Mouse (Mus musculus): Measurements from ENCODE around the gene Gm3373. TPM values are rescaled to one million over a fixed set of nuclear protein-coding genes. Genes with fewer than 3 reads are reported as not detected.
"Not testable (repeated sequence)": the region's sequence is repeated elsewhere in the genome, so short reads cannot be mapped to it uniquely, and the experiment has no call there.

Gene Gm3373
- 0.09 and 0.21 TPM in 2 replicates for polyA plus RNA-seq (2015; fragmentation: Nextera tagmentation; extraction: Ambion mirVana)

DNA sequence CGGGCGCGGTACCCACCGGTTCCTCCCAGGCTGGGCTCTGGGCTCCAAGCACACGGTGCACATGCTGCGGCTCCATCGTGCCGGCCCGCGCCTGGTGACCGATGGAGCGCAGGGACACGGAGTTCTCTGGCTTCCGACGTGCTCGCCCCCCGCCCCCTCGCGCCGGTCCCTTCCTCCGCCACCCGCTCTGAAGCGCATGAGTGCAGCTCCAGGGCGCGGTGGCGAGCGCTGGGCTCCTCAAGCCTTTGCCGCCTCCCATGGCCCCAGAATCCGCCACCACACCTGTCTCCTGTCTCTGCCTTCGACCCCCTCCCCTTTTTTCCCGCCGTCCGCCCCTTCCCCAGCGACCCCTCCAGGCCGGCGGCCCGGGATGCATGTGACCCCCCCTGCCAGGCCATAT is at the start of gene Gm3373:
Gene Gm3373, minus strand, starts transcription at position 101 of the 400 bp plus-strand sequence.
- H3K4me3 ChIP-seq (replicated peaks); H3K36me3 ChIP-seq; ATAC-seq; H3K9me3 ChIP-seq; H3K27ac ChIP-seq; H3K4me2 ChIP-seq (replicated peaks); H3K27me3 ChIP-seq (replicated peaks); H3K9ac ChIP-seq; H3K4me1 ChIP-seq (replicated peaks): not testable (repeated sequence)
- WGBS: no CpG with 5 or more reads among the region's 37 CpGs

DNA sequence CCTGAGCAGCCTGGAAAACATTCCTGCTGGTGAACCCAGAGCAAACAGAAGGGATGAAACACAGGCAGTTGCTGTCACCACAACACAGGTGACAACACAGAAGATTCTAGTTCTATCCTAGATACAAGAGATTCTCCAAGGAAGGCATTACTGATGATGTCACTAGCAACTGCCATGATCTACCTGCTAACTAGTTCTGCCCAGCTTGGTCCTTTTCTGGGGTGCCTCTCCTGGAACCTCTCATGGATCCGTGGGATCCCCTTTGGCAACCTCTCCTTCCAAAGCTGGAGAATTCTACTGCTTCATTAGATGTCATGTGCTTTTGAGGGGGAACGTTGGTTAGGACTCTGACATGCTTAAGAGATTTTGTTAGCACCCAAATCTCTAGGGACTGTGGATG is 54.0 kb downstream of the Gm3373 start, which contains the start of gene Gm9603:
Gene Gm9603, minus strand, starts transcription at position 101 of the 400 bp plus-strand sequence.
- not testable (repeated sequence) for ATAC-seq; H3K4me1 ChIP-seq (replicated peaks); H3K27ac ChIP-seq; H3K36me3 ChIP-seq; H3K4me3 ChIP-seq (replicated peaks); H3K27me3 ChIP-seq (replicated peaks); H3K4me2 ChIP-seq (replicated peaks); H3K9ac ChIP-seq; H3K9me3 ChIP-seq
- WGBS: no CpG with 5 or more reads among the region's 2 CpGs

Other genes starting within 250 kb of the Gm3373 start
- 0.43 and 0.52 TPM in 2 replicates for gene Gm3488, start 239.9 kb downstream of the Gm3373 start, polyA plus RNA-seq (2015; fragmentation: Nextera tagmentation; extraction: Ambion mirVana)
- not detected in 2 replicates for gene Gm3532, start 203.1 kb downstream of the Gm3373 start, polyA plus RNA-seq (2015; fragmentation: Nextera tagmentation; extraction: Ambion mirVana)
- not detected in 2 replicates for gene Gm8265, start 108.5 kb downstream of the Gm3373 start, polyA plus RNA-seq (2015; fragmentation: Nextera tagmentation; extraction: Ambion mirVana)
- gene Gm9603, start 54.1 kb downstream of the Gm3373 start, polyA plus RNA-seq (2015; fragmentation: Nextera tagmentation; extraction: Ambion mirVana): not detected in 2 replicates
- gene Gm3383, start 66.4 kb upstream of the Gm3373 start, polyA plus RNA-seq (2015; fragmentation: Nextera tagmentation; extraction: Ambion mirVana): 0.58 and 0.59 TPM in 2 replicates
- not detected in 2 replicates for gene Gm3424, start 88.8 kb upstream of the Gm3373 start, polyA plus RNA-seq (2015; fragmentation: Nextera tagmentation; extraction: Ambion mirVana)
- gene Gm8237, start 138.8 kb upstream of the Gm3373 start, polyA plus RNA-seq (2015; fragmentation: Nextera tagmentation; extraction: Ambion mirVana): 0.06 TPM in 1 of 2 replicates, not detected in the other
- 0.44 and 0.56 TPM in 2 replicates for gene Gm3248, start 220.2 kb upstream of the Gm3373 start, polyA plus RNA-seq (2015; fragmentation: Nextera tagmentation; extraction: Ambion mirVana)
- gene Gm3453, start 237.6 kb upstream of the Gm3373 start, polyA plus RNA-seq (2015; fragmentation: Nextera tagmentation; extraction: Ambion mirVana): not detected in 2 replicates